Mouse (Mus musculus) CH12.LX (cell line): ENCODE results near the gene Dab2.

Experiments
- CTCF ChIP-seq, 2 experiments: IDR thresholded peaks in 1 of 2; conservative IDR thresholded peaks in 1 of 2; 2 replicates each; pipeline ENCODE4 v1.5.1; 2011 to 2012; ENCODE audit warnings: low read depth in 2 of 2, low read length in 2 of 2, improper control_type of control experiment in 1 of 2, inconsistent platforms in 1 of 2, mild to moderate bottlenecking in 1 of 2, moderate library complexity in 1 of 2
- EP300 ChIP-seq: IDR thresholded peaks from 2 replicates; pipeline ENCODE4 v1.6.1; 2011; ENCODE audit warnings: low read length, improper control_type of control experiment
- ETS1 ChIP-seq: conservative IDR thresholded peaks from 2 replicates; pipeline ENCODE4 v1.6.1; 2012; ENCODE audit warnings: low read depth, mild to moderate bottlenecking, inconsistent platforms, low read length, improper control_type of control experiment, moderate library complexity
- JUN ChIP-seq: IDR thresholded peaks from 2 replicates; pipeline ENCODE4 v1.6.1; 2011; ENCODE audit warnings: low read depth, mild to moderate bottlenecking, low read length, improper control_type of control experiment, moderate library complexity; ENCODE audit not compliant: insufficient read depth
- MXI1 ChIP-seq: IDR thresholded peaks from 2 replicates; pipeline ENCODE4 v1.6.1; 2011; ENCODE audit warnings: mild to moderate bottlenecking, low read depth, low read length, improper control_type of control experiment
- POLR2A ChIP-seq: IDR thresholded peaks from 2 replicates; pipeline ENCODE4 v1.6.1; 2011; ENCODE audit warnings: low read depth, mild to moderate bottlenecking, improper control_type of control experiment, low read length
- POLR2AphosphoS2 ChIP-seq: IDR thresholded peaks from 2 replicates; pipeline ENCODE4 v1.6.1; 2011; ENCODE audit warnings: low read depth, low read length, improper control_type of control experiment
- TBP ChIP-seq: conservative IDR thresholded peaks from 2 replicates; pipeline ENCODE4 v1.6.1; 2011; ENCODE audit warnings: low read depth, low read length, improper control_type of control experiment
- ZKSCAN1 ChIP-seq: IDR thresholded peaks from 2 replicates; pipeline ENCODE4 v1.6.1; 2012; ENCODE audit warnings: low read depth, inconsistent platforms, low read length, improper control_type of control experiment, borderline replicate concordance

DNA sequence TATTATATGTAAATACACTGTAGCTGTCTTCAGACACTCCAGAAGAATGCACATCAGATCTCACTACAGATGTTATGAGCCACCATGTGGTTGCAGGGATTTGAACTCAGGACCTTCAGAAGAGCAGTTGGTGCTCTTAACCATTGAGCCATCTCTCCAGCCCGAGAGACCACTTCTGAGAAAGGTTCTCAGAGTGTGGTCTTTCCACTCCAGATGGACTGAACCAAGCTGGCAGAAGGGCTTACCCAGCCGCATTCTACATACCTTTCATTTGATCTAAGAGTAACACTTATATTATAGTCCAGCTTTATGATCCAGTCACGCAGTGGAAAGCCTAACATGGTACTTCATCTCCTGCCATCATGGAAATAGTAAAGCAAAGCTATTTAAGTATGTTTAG is 92.3 kb downstream of the Dab2 start:
- no peak for TF ChIP-seq CTCF (conservative IDR thresholded peaks at IDR 0.05 in 1 of 2, IDR thresholded peaks at IDR 0.05 in 1 of 2; ENCODE audit: low read depth in 2 of 2, low read length in 2 of 2)
- TF ChIP-seq POLR2A = no peak
- no peak for TF ChIP-seq EP300
- TF ChIP-seq ETS1 = no peak
- TF ChIP-seq JUN = no peak
- TF ChIP-seq POLR2AphosphoS2 = no peak
- no peak for TF ChIP-seq ZKSCAN1
- TF ChIP-seq MXI1 = no peak
- no peak for TF ChIP-seq TBP
